Mouse (Mus musculus) left cerebral cortex, postnatal 25 days (tissue): Measurements from ENCODE around the gene Dvl2. TPM values are rescaled to one million over a fixed set of nuclear protein-coding genes. Genes with fewer than 3 reads are reported as not detected.

Experiments
- DNase-seq, 2 experiments: peaks; one replicate each; pipeline ENCODE4 v3.0.0; 2022; ENCODE audit warnings: low spot score in 2 of 2, mixed read lengths in 1 of 2
- intact Hi-C: fragments of 180-260 bp; cut with DNase I; formaldehyde crosslinking; loops from one replicate; pipeline ENCODE4 v1.15.1; 2025
- microRNA-seq, 2 experiments: library from miRNA; unstranded; fragments of <30 nt; microRNA quantifications; one replicate each; pipeline ENCODE4 v1.2.0; 2022
- total RNA-seq, 2 experiments: library from RNA; stranded (reverse); gene quantifications; 2 replicates each; pipeline ENCODE4 v1.2.3; 2021

Gene Dvl2
- total RNA-seq, 2 experiments from 2014 or later: 26.1 to 32.2 TPM

DNA sequence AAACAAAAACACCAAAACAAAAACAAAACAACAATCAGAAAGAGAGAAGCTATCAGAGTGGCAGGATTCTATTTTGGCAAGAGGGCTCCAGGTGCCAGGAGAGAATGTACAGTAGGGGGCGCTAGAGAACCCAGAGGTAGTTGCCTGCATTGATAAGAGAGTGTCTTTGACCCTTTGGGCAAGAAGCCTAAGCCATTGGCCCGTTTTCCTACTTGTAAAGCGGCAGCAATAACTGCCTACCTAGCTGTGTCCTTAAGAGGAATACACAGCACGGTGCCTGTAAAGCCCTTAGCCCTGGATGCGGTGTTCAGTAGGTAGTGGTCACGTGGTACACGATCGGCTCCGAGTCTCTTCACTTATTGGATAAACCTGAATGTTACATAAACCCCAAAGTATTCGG lies 49.4 kb downstream of the Dvl2 start:
- intact Hi-C loops: no loop called here

DNA sequence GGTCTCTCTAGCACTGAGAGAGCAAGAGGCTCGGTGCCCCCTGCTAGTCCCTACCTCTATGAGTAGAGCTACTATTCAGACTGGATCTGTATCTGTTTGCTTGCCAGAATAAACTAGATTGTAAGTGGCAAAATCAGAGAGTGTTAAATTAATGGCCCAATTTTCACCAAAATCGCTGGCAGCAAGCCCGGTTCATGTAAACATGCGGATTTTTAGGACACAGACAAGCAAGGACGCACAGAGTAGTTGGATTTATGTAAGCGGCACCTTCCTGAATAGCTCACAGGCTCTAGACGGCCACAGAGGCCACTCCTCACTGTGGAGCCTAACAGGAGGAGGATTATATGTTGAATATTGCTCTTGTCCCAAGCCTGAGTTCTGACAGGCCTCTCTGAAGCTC lies 52.8 kb downstream of the Dvl2 start:
- no peak for DNase-seq

More for the DNA sequence above, 49.4 kb downstream of the Dvl2 start:
- DNase-seq: peak in 1 of 2 experiments; percentile 55

DNA sequence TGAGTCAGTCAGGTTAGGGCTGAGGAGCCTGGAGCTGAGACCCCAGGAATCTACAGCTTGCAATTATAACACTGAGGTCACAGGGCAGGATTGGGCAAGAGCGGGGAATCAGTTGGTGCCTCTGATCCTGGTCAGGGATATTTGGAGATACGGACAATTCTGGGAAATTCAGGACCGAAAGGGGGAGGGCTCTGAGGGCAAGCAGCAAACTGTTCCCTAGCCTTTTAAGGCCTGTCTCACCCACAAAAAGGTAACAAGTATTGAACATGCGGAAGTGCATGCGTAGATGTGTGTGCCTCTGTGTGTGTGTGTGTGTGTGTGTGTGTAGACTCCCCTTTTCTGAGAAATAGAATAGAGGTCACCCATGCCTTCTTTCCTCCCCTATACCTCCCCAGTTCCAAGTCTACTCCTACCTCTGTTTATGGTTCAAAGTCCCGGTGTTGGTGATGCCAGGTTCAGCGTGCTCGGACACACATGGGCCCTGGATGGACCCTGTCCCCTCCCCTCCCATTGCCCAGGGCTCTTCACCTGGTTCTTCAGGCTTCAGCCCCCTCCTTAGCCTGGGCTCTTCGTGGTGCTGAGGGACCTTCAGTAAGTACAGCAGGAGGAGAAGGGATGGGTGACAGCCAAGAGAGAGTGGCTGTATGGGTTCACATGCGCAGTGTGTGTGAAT lies 53.6 kb downstream of the Dvl2 start, which contains the start of gene Asgr1:
TSS of gene Asgr1 (plus strand) at position 188 of the 673 bp plus-strand sequence.
- intact Hi-C loops: no loop called here
- DNase-seq: no peak

More for the DNA sequence above, 52.8 kb downstream of the Dvl2 start:
- intact Hi-C loops: no loop called here

DNA sequence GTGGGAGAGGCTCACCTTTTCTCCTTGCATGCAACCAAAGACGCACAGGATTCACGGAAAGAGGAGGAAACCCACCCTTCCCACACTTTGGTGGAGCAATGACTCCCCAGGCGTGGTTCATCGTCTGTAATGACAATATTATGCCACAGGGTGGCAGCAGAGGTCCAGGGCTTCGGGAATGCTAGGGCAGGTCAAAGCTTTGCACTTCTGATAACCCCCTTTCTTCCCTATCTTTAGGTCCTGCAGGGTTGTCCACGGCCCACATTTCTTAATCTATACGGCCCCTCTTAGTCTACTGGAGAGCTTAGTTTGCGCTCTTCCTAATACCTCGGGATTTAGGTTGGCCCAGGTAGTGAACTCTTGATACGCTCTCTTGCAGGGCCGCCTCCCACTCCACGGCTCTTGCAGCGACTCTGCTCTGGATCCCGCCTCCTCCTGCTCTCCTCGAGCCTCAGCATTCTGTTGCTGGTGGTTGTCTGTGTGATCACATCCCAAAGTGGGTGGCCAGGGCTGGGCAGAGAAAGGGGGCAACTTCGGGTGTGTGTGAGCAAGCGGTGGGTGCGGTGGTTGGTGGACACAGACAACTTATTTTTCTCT lies 55.3 kb downstream of the Dvl2 start:
- peak; percentile 46 to 62 for DNase-seq
- intact Hi-C loops: loop anchor here (2.0 kb wide), 1 partner anchor 157 kb away; the partner anchor contains the start of gene Slc16a11

DNA sequence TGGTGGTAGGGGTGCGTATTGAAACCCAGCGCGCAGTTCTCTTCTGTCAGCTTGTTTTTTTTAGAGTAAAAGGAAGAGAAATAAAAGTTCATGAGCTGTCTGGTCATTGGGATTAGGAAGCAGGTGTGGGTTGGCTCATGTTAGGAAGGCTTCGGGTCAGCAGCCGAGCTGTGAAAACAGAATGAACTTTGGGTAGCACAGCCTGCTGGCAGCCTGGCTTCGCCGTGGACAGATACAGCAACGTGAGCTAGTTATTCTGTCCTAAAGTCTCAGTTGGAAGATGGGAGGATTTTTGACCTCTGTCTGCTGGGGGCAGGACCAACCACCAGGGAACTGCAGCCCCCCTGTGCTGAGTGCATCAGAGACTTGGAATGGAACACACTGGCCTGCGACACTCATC lies 57.4 kb downstream of the Dvl2 start:
- intact Hi-C loops: loop anchor here (2.0 kb wide), 1 partner anchor 155 kb away; the partner anchor contains the start of gene Slc16a11
- DNase-seq: no peak

DNA sequence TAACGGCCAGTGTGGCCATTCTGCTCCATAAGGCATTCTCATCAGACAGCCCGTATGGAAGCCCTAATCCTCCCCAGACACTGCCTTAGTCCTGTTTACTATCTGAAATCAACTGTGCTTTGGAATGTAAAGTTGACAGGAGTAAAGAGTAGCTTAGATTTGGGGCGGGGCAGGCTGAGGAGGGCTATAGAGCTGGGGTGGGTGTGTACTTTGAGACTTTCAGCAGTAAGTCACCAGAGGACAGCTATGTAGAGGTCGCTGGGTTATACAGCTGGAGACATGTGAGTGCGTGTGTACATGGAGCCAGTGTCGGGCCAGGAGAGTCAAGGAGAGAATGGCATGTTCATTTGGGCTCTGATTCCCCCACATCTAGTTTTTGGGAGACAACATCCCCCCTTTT lies 59.5 kb downstream of the Dvl2 start:
- no peak for DNase-seq
- intact Hi-C loops: no loop called here

Small RNA genes within 50 kb of the gene (microRNA-seq; reads per million reads assigned to microRNA genes)
- gene Gm44349: 0.25 to 0.67 reads per million in 2 experiments
- gene Mir324: 10,881 to 11,260 reads per million in 2 experiments

Other genes starting within 250 kb of the Dvl2 start
- gene Polr2a, start 242.0 kb upstream of the Dvl2 start, total RNA-seq: 10 to 100 TPM; 53.3 to 53.6 TPM
- gene Slc35g3, start 238.6 kb upstream of the Dvl2 start, total RNA-seq: not detected
- 100 to 1,000 TPM; 110 to 114 TPM for gene Zbtb4, start 234.7 kb upstream of the Dvl2 start, total RNA-seq
- 1 to 10 TPM; 1.3 to 2.0 TPM for gene Chrnb1, start 204.7 kb upstream of the Dvl2 start, total RNA-seq
- gene Fgf11, start 198.7 kb upstream of the Dvl2 start, total RNA-seq: 10 to 100 TPM; 14.9 to 17.2 TPM
- not detected for gene Tmem102, start 195.0 kb upstream of the Dvl2 start, total RNA-seq
- gene Gm39566, start 185.3 kb upstream of the Dvl2 start, total RNA-seq: not detected
- not detected for gene Spem2, start 182.1 kb upstream of the Dvl2 start, total RNA-seq
- under 1 TPM in 1 of 2 experiments, not detected in 1; 0.43 TPM for gene Spem1, start 178.4 kb upstream of the Dvl2 start, total RNA-seq
- gene Nlgn2, start 162.8 kb upstream of the Dvl2 start, total RNA-seq: 100 to 1,000 TPM; 233 to 248 TPM
- gene Tmem256, start 162.1 kb upstream of the Dvl2 start, total RNA-seq: 100 to 1,000 TPM; 129 to 134 TPM
- gene Plscr3, start 154.2 kb upstream of the Dvl2 start, total RNA-seq: 10 to 100 TPM; 15.6 to 19.2 TPM
- under 1 TPM in 1 of 2 experiments, not detected in 1; 0.27 TPM for gene Tnk1, start 141.9 kb upstream of the Dvl2 start, total RNA-seq
- gene Tmem95, start 122.6 kb upstream of the Dvl2 start, total RNA-seq: not detected
- 1 to 10 TPM; 1.1 to 1.2 TPM for gene Kctd11, start 119.2 kb upstream of the Dvl2 start, total RNA-seq
- gene Acap1, start 105.1 kb upstream of the Dvl2 start, total RNA-seq: not detected
- under 1 TPM; 0.55 to 0.60 TPM for gene 2810408A11Rik, start 99.6 kb upstream of the Dvl2 start, total RNA-seq
- 100 to 1,000 TPM; 113 to 117 TPM for gene Neurl4, start 99.5 kb upstream of the Dvl2 start, total RNA-seq
- 10 to 100 TPM; 26.9 to 33.2 TPM for gene Gps2, start 86.7 kb upstream of the Dvl2 start, total RNA-seq
- 100 to 1,000 TPM; 425 to 450 TPM for gene Eif5a, start 78.6 kb upstream of the Dvl2 start, total RNA-seq
- gene Ybx2, start 64.8 kb upstream of the Dvl2 start, total RNA-seq: 10 to 100 TPM in 1 of 2 experiments, 1 to 10 TPM in 1; 6.1 to 10.7 TPM
- gene Slc2a4, start 52.4 kb upstream of the Dvl2 start, total RNA-seq: 1 to 10 TPM; 2.3 to 3.5 TPM
- gene Cldn7, start 35.8 kb upstream of the Dvl2 start, total RNA-seq: not detected
- 100 to 1,000 TPM; 117 to 129 TPM for gene Ctdnep1, start 19.4 kb upstream of the Dvl2 start, total RNA-seq
- 100 to 1,000 TPM; 106 to 109 TPM for gene Elp5, start 18.1 kb upstream of the Dvl2 start, total RNA-seq
- gene Gabarap, start 9.5 kb upstream of the Dvl2 start, total RNA-seq: 100 to 1,000 TPM; 217 to 218 TPM
- 10 to 100 TPM; 44.6 to 47.5 TPM for gene Phf23, start 4.8 kb upstream of the Dvl2 start, total RNA-seq
- 10 to 100 TPM; 57.4 to 59.3 TPM for gene Acadvl, start 14.8 kb downstream of the Dvl2 start, total RNA-seq
- 100 to 1,000 TPM; 931 to 954 TPM for gene Dlg4, start 16.3 kb downstream of the Dvl2 start, total RNA-seq
- gene Asgr1, start 53.5 kb downstream of the Dvl2 start, total RNA-seq: 1 to 10 TPM; 1.7 to 3.1 TPM
- gene Asgr2, start 92.0 kb downstream of the Dvl2 start, total RNA-seq: not detected
- under 1 TPM; 0.44 to 0.50 TPM for gene Mgl2, start 129.7 kb downstream of the Dvl2 start, total RNA-seq
- 1 to 10 TPM; 2.3 to 2.4 TPM for gene Clec10a, start 155.6 kb downstream of the Dvl2 start, total RNA-seq
- 10 to 100 TPM; 23.9 to 27.1 TPM for gene Slc16a11, start 212.2 kb downstream of the Dvl2 start, total RNA-seq
- gene Slc16a13, start 220.5 kb downstream of the Dvl2 start, total RNA-seq: 1 to 10 TPM; 7.0 to 8.3 TPM
- gene Bcl6b, start 229.2 kb downstream of the Dvl2 start, total RNA-seq: 1 to 10 TPM; 1.7 to 2.2 TPM
- 10 to 100 TPM; 45.9 to 47.1 TPM for gene 0610010K14Rik, start 237.3 kb downstream of the Dvl2 start, total RNA-seq
- gene Gm21988, start 239.2 kb downstream of the Dvl2 start, total RNA-seq: 1 to 10 TPM; 5.2 to 6.0 TPM
- 100 to 1,000 TPM; 261 to 273 TPM for gene Rnasek, start 239.2 kb downstream of the Dvl2 start, total RNA-seq